Comparison of ENCODE assay signal across 22 mouse cellular contexts in genomic region chr6:54617363-54617762, GRCm38 (mm10). TPM values are rescaled to one million over a fixed set of nuclear protein-coding genes. Genes with fewer than 3 reads are reported as not detected.
DNase-seq lines count a peak whose midpoint lies in the region; ATAC-seq and TF ChIP-seq lines count a peak whose summit lies in the region.
"Had no signal": no experiment of that assay in that cellular context is flagged by ENCODE, and none has a peak within 500 bp of the region (broad histone marks: within the 10 kb centered on the region; RNA-seq: fewer than 3 reads in every experiment).

No protein-coding gene starts in this region.

- DNase-seq in lung, adult 18-20 months = no peak
- DNase-seq in 3T3-L1 (ENCODE audit: low read depth, low spot score) (peak; percentile 58), NIH3T3 (ENCODE audit: low read depth) (peak; percentile 58)
- no peak for DNase-seq in cerebellum, adult 9-10 months
- DNase-seq in cerebellum, postnatal 14 days = no peak
- DNase-seq: adrenal gland, postnatal 14 days; B cell, adult 2 months; cerebellum, adult 11-12 months; cerebellum, adult 9-11 months; forebrain, postnatal 0 days; heart, postnatal 4 days had no signal

- no peak overlapping the region for H3K4me2 ChIP-seq in intestine, postnatal 0 days (replicated peaks; ENCODE audit: low read depth)
- H3K4me2 ChIP-seq in intestine, embryonic 16.5 days (ENCODE audit: low read depth, low read length) = no peak overlapping the region
- H3K4me2 ChIP-seq in lung, embryonic 16.5 days (ENCODE audit: low read depth, low read length) = no peak overlapping the region
- H3K4me2 ChIP-seq: forebrain, embryonic 13.5 days; heart, embryonic 13.5 days; hindbrain, embryonic 12.5 days had no signal

- no peak for ATAC-seq in intestine, postnatal 0 days
- ATAC-seq in intestine, embryonic 16.5 days = no peak; the same call in 1 of the 2 replicates
- ATAC-seq in lung, embryonic 16.5 days (ENCODE audit: low read depth) = peak; percentile 69; the same call in 1 of the 2 replicates
- ATAC-seq: activated CD4-positive, CD25-positive, alpha-beta regulatory T cell, adult 4 months; CD4-positive, CD25-positive, alpha-beta regulatory T cell, adult 4 months; forebrain, embryonic 13.5 days; forebrain, postnatal 0 days; hindbrain, embryonic 16.5 days had no signal

- H3K9me3 ChIP-seq in intestine, postnatal 0 days (ENCODE audit: control insufficient read depth) = no peaks in the 10 kb centered on the region
- H3K9me3 ChIP-seq in intestine, embryonic 16.5 days (ENCODE audit: control insufficient read depth, low read length) = no peaks in the 10 kb centered on the region
- H3K9me3 ChIP-seq in lung, embryonic 16.5 days (ENCODE audit: control insufficient read depth, low read length) = no peaks in the 10 kb centered on the region
- H3K9me3 ChIP-seq: embryonic facial prominence, embryonic 10.5 days; forebrain, embryonic 13.5 days; G1E; heart, embryonic 13.5 days; hindbrain, embryonic 12.5 days had no signal

- 51% methylated on average over 3 of the region's 3 CpGs for WGBS in intestine, postnatal 0 days
- 56% methylated on average over 3 of the region's 3 CpGs for WGBS in intestine, embryonic 16.5 days
- 46% methylated on average over 3 of the region's 3 CpGs for WGBS in lung, embryonic 16.5 days

- H3K27me3 ChIP-seq in intestine, postnatal 0 days (replicated peaks; ENCODE audit: control insufficient read depth, insufficient read depth, low read length) = no peaks in the 10 kb centered on the region
- no peaks in the 10 kb centered on the region for H3K27me3 ChIP-seq in intestine, embryonic 16.5 days (replicated peaks; ENCODE audit: control insufficient read depth, insufficient read depth, low read length)
- no peaks in the 10 kb centered on the region for H3K27me3 ChIP-seq in lung, embryonic 16.5 days (ENCODE audit: control insufficient read depth, insufficient read depth, low read depth, low read length)
- H3K27me3 ChIP-seq: forebrain, embryonic 13.5 days; heart, embryonic 13.5 days; hindbrain, embryonic 12.5 days had no signal

- no peak overlapping the region for H3K4me3 ChIP-seq in intestine, postnatal 0 days (ENCODE audit: low read depth, low read length)
- no peak overlapping the region for H3K4me3 ChIP-seq in intestine, embryonic 16.5 days (ENCODE audit: low read length)
- H3K4me3 ChIP-seq in lung, embryonic 16.5 days (ENCODE audit: low read length) = no peak overlapping the region
- H3K4me3 ChIP-seq: embryonic facial prominence, embryonic 10.5 days; forebrain, embryonic 13.5 days; heart, embryonic 13.5 days; hindbrain, embryonic 12.5 days had no signal

- H3K36me3 ChIP-seq in intestine, postnatal 0 days (ENCODE audit: control insufficient read depth, insufficient read depth) = peaks cover 8% of the 10 kb centered on the region; the same call in 1 of the 2 replicates
- H3K36me3 ChIP-seq in intestine, embryonic 16.5 days (ENCODE audit: control insufficient read depth, insufficient read depth, low read length) = no peaks in the 10 kb centered on the region
- no peaks in the 10 kb centered on the region for H3K36me3 ChIP-seq in lung, embryonic 16.5 days (ENCODE audit: control insufficient read depth, insufficient read depth, low read length)

- no peaks in the 10 kb centered on the region for H3K4me1 ChIP-seq in intestine, postnatal 0 days (replicated peaks; ENCODE audit: control insufficient read depth, insufficient read depth, low read length)
- no peaks in the 10 kb centered on the region for H3K4me1 ChIP-seq in intestine, embryonic 16.5 days (ENCODE audit: control insufficient read depth, insufficient read depth, low read length)
- H3K4me1 ChIP-seq in lung, embryonic 16.5 days (replicated peaks; ENCODE audit: control insufficient read depth, insufficient read depth, low read length) = no peaks in the 10 kb centered on the region
- H3K4me1 ChIP-seq: embryonic facial prominence, embryonic 10.5 days; forebrain, embryonic 13.5 days; hindbrain, embryonic 12.5 days had no signal

- no peak overlapping the region for H3K9ac ChIP-seq in intestine, postnatal 0 days (ENCODE audit: low read depth, low read length)
- no peak overlapping the region for H3K9ac ChIP-seq in intestine, embryonic 16.5 days (ENCODE audit: low read depth, low read length)
- no peak overlapping the region for H3K9ac ChIP-seq in lung, embryonic 16.5 days (ENCODE audit: low read length)
- H3K9ac ChIP-seq: forebrain, embryonic 13.5 days; forebrain, postnatal 0 days; heart, embryonic 13.5 days; hindbrain, embryonic 12.5 days had no signal

- no peak overlapping the region for H3K27ac ChIP-seq in intestine, postnatal 0 days (ENCODE audit: low read depth, low read length)
- H3K27ac ChIP-seq in intestine, embryonic 16.5 days (ENCODE audit: low read length) = no peak overlapping the region
- no peak overlapping the region for H3K27ac ChIP-seq in lung, embryonic 16.5 days (ENCODE audit: low read length)
- H3K27ac ChIP-seq: embryonic facial prominence, embryonic 10.5 days; forebrain, embryonic 13.5 days; heart, embryonic 13.5 days; hindbrain, embryonic 12.5 days had no signal

- 0 out of 2 replicates have a peak, but pooled peaks have one; percentile 16 for TF ChIP-seq CTCF in intestine, postnatal 0 days (IDR thresholded peaks at IDR 0.05; ENCODE audit: low read depth)

RNA-seq across cellular contexts. Expression of gene Fkbp14, which starts 20.3 kb away (rescaled TPM):
- 8.4 and 8.7 TPM in 2 replicates for polyA plus RNA-seq in intestine, postnatal 0 days (2015; fragmentation: Nextera tagmentation; extraction: Ambion mirVana)
- 19.4 and 19.7 TPM in 2 replicates for polyA plus RNA-seq in intestine, embryonic 16.5 days (2015; fragmentation: Nextera tagmentation; extraction: Ambion mirVana)
- 25.0 and 25.4 TPM in 2 replicates for polyA plus RNA-seq in lung, embryonic 16.5 days (2015; fragmentation: Nextera tagmentation; extraction: Ambion mirVana)
- polyA plus RNA-seq: activated CD4-positive, CD25-positive, alpha-beta regulatory T cell, adult 4 months; CD4-positive, CD25-positive, alpha-beta regulatory T cell, adult 4 months had no signal

RNA-seq across cellular contexts. Expression of gene Plekha8, which starts 22.5 kb away (rescaled TPM):
- polyA plus RNA-seq in intestine, postnatal 0 days (2015; fragmentation: Nextera tagmentation; extraction: Ambion mirVana) = 8.1 and 9.0 TPM in 2 replicates
- 5.4 and 6.1 TPM in 2 replicates for polyA plus RNA-seq in intestine, embryonic 16.5 days (2015; fragmentation: Nextera tagmentation; extraction: Ambion mirVana)
- 6.5 and 7.1 TPM in 2 replicates for polyA plus RNA-seq in lung, embryonic 16.5 days (2015; fragmentation: Nextera tagmentation; extraction: Ambion mirVana)

RNA-seq across cellular contexts. Expression of gene Scrn1, which starts 51.1 kb away (rescaled TPM):
- polyA plus RNA-seq in intestine, postnatal 0 days (2015; fragmentation: Nextera tagmentation; extraction: Ambion mirVana) = 2.5 and 4.4 TPM in 2 replicates
- 4.7 and 6.6 TPM in 2 replicates for polyA plus RNA-seq in intestine, embryonic 16.5 days (2015; fragmentation: Nextera tagmentation; extraction: Ambion mirVana)
- 2.7 TPM in 2 replicates for polyA plus RNA-seq in lung, embryonic 16.5 days (2015; fragmentation: Nextera tagmentation; extraction: Ambion mirVana)
- polyA plus RNA-seq: activated CD4-positive, CD25-positive, alpha-beta regulatory T cell, adult 4 months; G1E had no signal

Comparison
In these comparisons a context has a peak if more than half of its experiments do, and no peak if none do; other contexts are left out.
1. DNase-seq: peak in 3T3-L1 (single experiment) and NIH3T3 (single experiment); none in lung, adult 18-20 months (0 of 2), cerebellum, adult 9-10 months (single experiment) and cerebellum, postnatal 14 days (0 of 2).